Mouse (Mus musculus) ES-E14 (cell line): ENCODE results near the gene Ncor1. TPM values are rescaled to one million over a fixed set of nuclear protein-coding genes. Genes with fewer than 3 reads are reported as not detected.

Experiments
- DNase-seq: peaks from one replicate; pipeline ENCODE4 v3.0.0-alpha.2; 2013; ENCODE audit warnings: low read depth, low spot score
- H3K27ac ChIP-seq: 2 replicates; pipeline ENCODE4 v1.5.1; 2012; ENCODE audit warnings: low read depth, mild to moderate bottlenecking, low read length, moderate library complexity, mixed read lengths; ENCODE audit not compliant: poor library complexity, insufficient read depth, severe bottlenecking
- H3K36me3 ChIP-seq: 2 replicates; pipeline ENCODE4 v1.6.1; 2012; ENCODE audit warnings: mild to moderate bottlenecking, low read length, moderate library complexity, mixed read lengths; ENCODE audit not compliant: control insufficient read depth, poor library complexity, insufficient read depth, severe bottlenecking
- H3K4me1 ChIP-seq, 2 experiments: fragments of 150-350 bp in 1 of 2; sonication (generic) in 1 of 2; 2 replicates each; pipeline ENCODE4 v1.6.1; 2012; ENCODE audit warnings: low read length in 2 of 2, mild to moderate bottlenecking in 1 of 2, mixed read lengths in 1 of 2; ENCODE audit not compliant: control insufficient read depth in 2 of 2, insufficient read depth in 2 of 2, poor library complexity in 1 of 2
- H3K4me3 ChIP-seq, 2 experiments: fragments of 150-350 bp in 1 of 2; sonication (generic) in 1 of 2; 2 replicates each; pipeline ENCODE4 v1.5.1; 2012; ENCODE audit warnings: low read length in 2 of 2, low read depth in 1 of 2, mild to moderate bottlenecking in 1 of 2, mixed read lengths in 1 of 2; ENCODE audit not compliant: insufficient read depth in 1 of 2, poor library complexity in 1 of 2, severe bottlenecking in 1 of 2
- H3K9ac ChIP-seq: 2 replicates; pipeline ENCODE4 v1.6.1; 2012; ENCODE audit warnings: low read depth, mild to moderate bottlenecking, low read length, mixed read lengths; ENCODE audit not compliant: poor library complexity, insufficient read depth, severe bottlenecking
- H3K9me3 ChIP-seq: fragments of 150-350 bp; sonication (generic); 2 replicates; pipeline ENCODE4 v1.6.1; 2012; ENCODE audit warnings: low read depth, mild to moderate bottlenecking, low read length; ENCODE audit not compliant: control insufficient read depth, insufficient read depth
- CHD2 ChIP-seq: IDR thresholded peaks from 2 replicates; pipeline ENCODE4 v1.6.1; 2014; ENCODE audit warnings: mild to moderate bottlenecking, low read depth, low read length, inconsistent platforms
- HCFC1 ChIP-seq: IDR thresholded peaks from 2 replicates; pipeline ENCODE4 v1.6.1; 2012; ENCODE audit warnings: low read length, inconsistent platforms, borderline replicate concordance; ENCODE audit not compliant: insufficient read depth
- MAFK ChIP-seq: IDR thresholded peaks from 2 replicates; pipeline ENCODE4 v1.6.1; 2014; ENCODE audit warnings: mild to moderate bottlenecking, low read depth, low read length, inconsistent platforms; ENCODE audit not compliant: insufficient read depth
- ZC3H11A ChIP-seq: IDR thresholded peaks from 2 replicates; pipeline ENCODE4 v1.6.1; 2012; ENCODE audit warnings: low read depth, mild to moderate bottlenecking, inconsistent platforms, low read length, borderline replicate concordance
- ZNF384 ChIP-seq: IDR thresholded peaks from 2 replicates; pipeline ENCODE4 v1.6.1; 2012; ENCODE audit warnings: low read depth, low read length, inconsistent platforms
- in situ Hi-C, 2 experiments: fragments of 600-800 bp; cut with MboI; formaldehyde crosslinking; loops; one replicate each; pipeline ENCODE4 v1.15.1; 2025; ENCODE audit warnings: low sequenced_read_pairs in 2 of 2, inconsistent platforms in 1 of 2; ENCODE audit not compliant: unreplicated experiment in 2 of 2
- total RNA-seq: library from RNA; depleted of rRNA; stranded (reverse); fragments of 300-350 nt; gene quantifications from 2 replicates; pipeline ENCODE4 v1.2.3, GENCODE M21; 2012

The Ncor1 gene
- total RNA-seq, 1 experiment: 186 TPM

DNA sequence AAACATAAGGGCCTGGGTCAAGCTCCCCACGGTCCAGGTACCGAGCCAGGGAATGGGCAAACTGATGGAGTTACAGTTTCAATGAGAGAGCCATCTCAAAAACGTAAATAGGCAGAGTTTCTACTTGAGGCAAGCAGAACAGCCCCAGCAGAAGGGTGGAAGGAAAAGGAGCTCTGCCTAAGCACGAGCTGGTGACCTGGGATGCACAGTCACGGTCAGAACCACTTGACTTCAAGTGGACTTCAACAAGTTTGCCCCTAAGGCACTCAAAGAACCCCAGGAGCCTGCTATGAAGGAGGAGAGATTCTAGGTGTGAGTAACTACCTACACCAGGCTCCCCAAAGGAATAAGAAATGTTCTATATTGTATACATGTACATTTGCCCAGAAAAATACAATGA is 32.1 kb downstream of the Ncor1 start:
- Histone ChIP-seq H3K27ac (peak overlapping the region; percentile 5; the same call in 1 of the 2 replicates), H3K9me3 (no peaks in the 10 kb centered on the region), H3K9ac (peak overlapping the region; percentile 16; the same call in 1 of the 2 replicates), H3K4me1 (peaks cover 3 to 6% of the 10 kb centered on the region in 2 experiments), H3K4me3 (no peak overlapping the region), H3K36me3 (peaks cover 15% of the 10 kb centered on the region)
- DNase-seq: no peak
- in situ Hi-C loops: no loop called here
- TF ChIP-seq ZC3H11A (no peak), ZNF384 (no peak), CHD2 (no peak), HCFC1 (no peak), MAFK (no peak)

DNA sequence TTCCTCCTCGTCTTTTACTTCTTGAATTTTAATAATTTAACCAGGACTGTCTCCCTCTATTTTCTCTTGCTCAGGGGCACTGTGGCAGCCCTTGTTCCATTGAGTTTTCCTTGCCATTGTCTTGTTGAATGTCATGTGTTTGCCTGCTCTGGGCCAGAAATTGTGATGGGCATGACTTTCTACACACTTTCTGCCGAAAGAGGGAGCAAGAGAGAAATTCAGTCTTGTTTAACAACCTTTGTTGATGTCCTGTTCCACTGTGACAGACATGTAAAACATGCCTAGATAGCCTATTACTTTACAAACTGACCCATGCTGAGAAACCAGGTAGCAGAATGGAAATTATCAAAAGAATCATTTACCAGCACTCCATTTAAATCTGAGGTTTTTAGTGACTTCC is 33.8 kb downstream of the Ncor1 start:
- Histone ChIP-seq H3K36me3 (peaks cover 17% of the 10 kb centered on the region), H3K9me3 (no peaks in the 10 kb centered on the region), H3K9ac (no peak overlapping the region), H3K27ac (peak overlapping the region; percentile 40; the same call in 1 of the 2 replicates), H3K4me3 (no peak overlapping the region), H3K4me1 (peaks cover 1 to 4% of the 10 kb centered on the region in 2 experiments; a peak in 2 of 4 replicates)
- DNase-seq: peak; percentile 68
- no peak for TF ChIP-seq MAFK
- no peak for TF ChIP-seq HCFC1
- no peak for TF ChIP-seq ZC3H11A
- no peak for TF ChIP-seq ZNF384
- TF ChIP-seq CHD2: no peak
- in situ Hi-C loops: no loop called here

DNA sequence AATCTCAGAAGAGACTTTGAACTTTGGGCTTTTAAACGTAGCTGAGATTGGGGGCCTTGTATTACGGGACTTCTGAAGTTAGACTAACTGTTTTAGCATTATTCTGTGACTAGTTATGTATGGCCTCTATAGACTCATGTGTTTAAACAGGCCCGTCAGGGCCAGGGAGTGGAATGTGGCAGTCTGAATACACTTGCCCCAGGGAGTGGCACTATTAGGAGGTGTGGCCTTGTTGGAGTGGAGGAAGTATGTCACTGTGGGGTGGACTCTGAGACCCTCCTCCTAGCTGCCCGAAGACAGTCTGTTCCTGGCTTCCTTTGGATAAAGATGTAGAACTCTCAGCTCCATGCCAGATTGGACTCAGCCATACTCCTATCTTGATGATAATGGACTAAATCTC is 43.3 kb downstream of the Ncor1 start:
- in situ Hi-C loops: no loop called here
- TF ChIP-seq ZNF384: no peak
- no peak for TF ChIP-seq MAFK
- no peak for TF ChIP-seq HCFC1
- TF ChIP-seq CHD2: no peak
- no peak for TF ChIP-seq ZC3H11A
- DNase-seq: no peak
- Histone ChIP-seq H3K4me1 (no peaks in the 10 kb centered on the region), H3K9me3 (no peaks in the 10 kb centered on the region), H3K36me3 (peaks cover 13% of the 10 kb centered on the region), H3K27ac (no peak overlapping the region), H3K9ac (no peak overlapping the region), H3K4me3 (no peak overlapping the region)

DNA sequence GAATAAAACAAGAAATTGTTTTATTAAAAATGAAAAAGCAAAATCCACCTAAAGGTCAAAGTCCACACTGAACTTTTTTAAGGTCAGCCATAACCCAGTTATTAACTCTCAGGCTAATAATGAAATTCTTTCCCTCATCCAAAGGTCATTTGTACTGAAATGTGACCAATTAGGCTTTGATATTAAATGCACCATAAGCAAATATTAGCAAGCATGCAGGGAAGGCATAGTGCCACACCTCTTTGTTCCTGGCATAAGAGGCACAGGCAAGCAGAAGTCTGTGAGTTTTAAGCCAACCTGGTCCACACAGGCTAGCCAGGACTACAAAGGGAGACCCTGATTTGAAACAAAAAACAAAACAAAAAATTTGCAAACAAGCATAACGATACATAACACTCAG is 48.7 kb downstream of the Ncor1 start:
- no peaks in the 10 kb centered on the region for H3K4me1 ChIP-seq
- in situ Hi-C loops: no loop called here
- no peak overlapping the region for H3K4me3 ChIP-seq
- no peak overlapping the region for H3K9ac ChIP-seq
- no peak for TF ChIP-seq CHD2
- no peak for TF ChIP-seq HCFC1
- no peak for TF ChIP-seq ZC3H11A
- no peak for TF ChIP-seq ZNF384
- TF ChIP-seq MAFK: no peak
- H3K27ac ChIP-seq: no peak overlapping the region
- no peaks in the 10 kb centered on the region for H3K9me3 ChIP-seq
- no peak for DNase-seq
- H3K36me3 ChIP-seq: peaks cover 15% of the 10 kb centered on the region

DNA sequence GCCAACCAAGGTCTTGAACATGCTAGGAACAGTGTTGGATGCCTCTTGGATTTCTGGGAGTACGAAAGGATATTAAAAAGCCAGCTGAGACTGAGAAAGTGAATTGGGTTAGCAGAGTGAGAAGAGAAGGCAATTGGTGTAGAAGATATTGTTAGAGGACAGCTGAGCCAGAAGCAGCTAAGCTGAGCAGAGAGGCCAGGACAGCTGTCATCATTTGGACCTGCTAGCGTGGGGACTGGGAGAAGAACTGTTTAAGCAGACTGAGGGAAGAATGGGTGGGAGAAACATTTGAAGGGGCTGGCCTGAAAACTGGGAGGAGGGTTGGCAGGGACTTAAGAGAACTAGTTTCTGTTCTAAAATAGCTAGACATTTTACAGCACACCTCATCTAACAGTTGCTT is 49.5 kb downstream of the Ncor1 start:
- H3K36me3 ChIP-seq: peaks cover 10% of the 10 kb centered on the region
- in situ Hi-C loops: no loop called here

More for the DNA sequence above, 49.5 kb downstream of the Ncor1 start:
- no peak for DNase-seq
- TF ChIP-seq ZNF384 (no peak), MAFK (no peak), CHD2 (no peak), ZC3H11A (no peak), HCFC1 (no peak)
- H3K9me3 ChIP-seq: no peaks in the 10 kb centered on the region
- H3K9ac ChIP-seq: no peak overlapping the region
- H3K4me3 ChIP-seq: no peak overlapping the region
- H3K4me1 ChIP-seq: no peaks in the 10 kb centered on the region
- H3K27ac ChIP-seq: no peak overlapping the region
